Mouse (Mus musculus) spleen, adult 12 weeks (tissue): ENCODE measurements around the gene Gcgr.

Experiments used
- DNase-seq: peaks from one replicate; pipeline ENCODE4 v3.0.0; 2022; ENCODE audit warnings: low spot score

Gene Gcgr

DNA sequence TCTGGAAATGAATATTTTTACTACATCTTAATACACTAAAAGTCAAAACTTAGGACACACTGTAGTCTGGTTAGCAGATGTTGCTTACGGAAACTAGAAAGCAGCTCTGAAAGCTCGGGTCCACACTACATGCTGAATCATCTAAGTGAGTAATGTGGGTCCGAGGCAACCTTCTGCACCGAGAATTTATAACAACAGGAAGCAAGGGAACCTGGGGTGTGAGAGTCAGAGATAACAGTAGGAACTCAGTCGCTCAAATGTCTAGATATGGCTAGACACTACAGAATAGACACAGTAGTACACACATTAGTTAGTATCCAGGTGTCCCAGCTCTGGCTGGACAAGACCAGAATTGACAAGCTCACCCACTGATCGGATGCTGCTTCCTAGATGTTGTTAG is 58.0 kb downstream of the Gcgr start:
- no peak for DNase-seq
